Mouse (Mus musculus) MEL (cell line): ENCODE measurements at regions not wholly inside any gene's neighbourhood (a gene's known extent, or its start where the extent isn't known, plus 50 kb on each side); places are given as distances from the start of the nearest gene placed in this dataset.

Experiments
- DNase-seq: peaks from one replicate; pipeline ENCODE4 v3.0.0; 2011; ENCODE audit warnings: low read depth, low spot score
- H3K27ac ChIP-seq: 2 replicates; pipeline ENCODE4 v1.5.1; 2012; ENCODE audit warnings: low read depth, mild to moderate bottlenecking, control low read depth, low read length, moderate library complexity; ENCODE audit not compliant: control insufficient read depth
- H3K27me3 ChIP-seq, 2 experiments: fragments of 150-350 bp in 1 of 2; sonication (generic) in 1 of 2; 2 replicates each; pipeline ENCODE4 v1.6.1; 2012; ENCODE audit warnings: low read length in 2 of 2, mild to moderate bottlenecking in 2 of 2, improper control_type of control experiment in 1 of 2, moderate library complexity in 1 of 2; ENCODE audit not compliant: insufficient read depth in 2 of 2, control insufficient read depth in 1 of 2
- H3K36me3 ChIP-seq, 2 experiments: 2 replicates each; pipeline ENCODE4 v1.6.1; 2012 to 2014; ENCODE audit warnings: low read length in 2 of 2, improper control_type of control experiment in 1 of 2, inconsistent platforms in 1 of 2, mild to moderate bottlenecking in 1 of 2; ENCODE audit not compliant: insufficient read depth in 2 of 2, control insufficient read depth in 1 of 2
- H3K4me1 ChIP-seq, 2 experiments: fragments of 150-350 bp in 1 of 2; sonication (generic) in 1 of 2; 2 replicates each; pipeline ENCODE4 v1.6.1; 2012; ENCODE audit warnings: low read length in 2 of 2, improper control_type of control experiment in 1 of 2, mild to moderate bottlenecking in 1 of 2; ENCODE audit not compliant: insufficient read depth in 2 of 2, control insufficient read depth in 1 of 2
- H3K4me3 ChIP-seq, 2 experiments: fragments of 150-350 bp in 1 of 2; sonication (generic) in 1 of 2; 2 replicates each; pipeline ENCODE4 v1.5.1; 2012; ENCODE audit warnings: low read depth in 2 of 2, low read length in 2 of 2, mild to moderate bottlenecking in 2 of 2, moderate library complexity in 2 of 2, control low read depth in 1 of 2, improper control_type of control experiment in 1 of 2; ENCODE audit not compliant: control insufficient read depth in 1 of 2, insufficient read depth in 1 of 2
- H3K79me2 ChIP-seq: 2 replicates; pipeline ENCODE4 v1.6.1; 2012; ENCODE audit warnings: mild to moderate bottlenecking, low read length, moderate library complexity; ENCODE audit not compliant: control insufficient read depth, poor library complexity, insufficient read depth
- H3K9ac ChIP-seq: 2 replicates; pipeline ENCODE4 v1.6.1; 2012; ENCODE audit warnings: low read depth, mild to moderate bottlenecking, control low read depth, low read length, moderate library complexity; ENCODE audit not compliant: control insufficient read depth, poor library complexity, severe bottlenecking
- H3K9me3 ChIP-seq: fragments of 150-350 bp; sonication (generic); replicated peaks from 2 replicates; pipeline ENCODE4 v1.6.1; 2012; ENCODE audit warnings: mild to moderate bottlenecking, low read length, improper control_type of control experiment, moderate library complexity; ENCODE audit not compliant: insufficient read depth
- BHLHE40 ChIP-seq: IDR thresholded peaks from 2 replicates; pipeline ENCODE4 v1.6.1; 2012; ENCODE audit warnings: low read depth, mild to moderate bottlenecking, inconsistent platforms, low read length, improper control_type of control experiment, borderline replicate concordance
- CHD1 ChIP-seq: IDR thresholded peaks from 2 replicates; pipeline ENCODE4 v1.6.1; 2012; ENCODE audit warnings: low read depth, mild to moderate bottlenecking, inconsistent platforms, low read length, improper control_type of control experiment
- E2F4 ChIP-seq: IDR thresholded peaks from 2 replicates; pipeline ENCODE4 v1.6.1; 2011; ENCODE audit warnings: low read depth, low read length, improper control_type of control experiment, borderline replicate concordance
- ELF1 ChIP-seq: IDR thresholded peaks from 2 replicates; pipeline ENCODE4 v1.6.1; 2014; ENCODE audit warnings: low read depth, mild to moderate bottlenecking, inconsistent platforms, low read length, improper control_type of control experiment, moderate library complexity
- KAT2A ChIP-seq: conservative IDR thresholded peaks from 2 replicates; pipeline ENCODE4 v1.6.1; 2012; ENCODE audit warnings: low read depth, low read length, improper control_type of control experiment, inconsistent platforms
- MAFK ChIP-seq: IDR thresholded peaks from 2 replicates; pipeline ENCODE4 v1.6.1; 2011; ENCODE audit warnings: low read depth, mild to moderate bottlenecking, low read length, improper control_type of control experiment, borderline replicate concordance
- MAZ ChIP-seq: IDR thresholded peaks from 2 replicates; pipeline ENCODE4 v1.6.1; 2012; ENCODE audit warnings: low read depth, mild to moderate bottlenecking, inconsistent platforms, low read length, improper control_type of control experiment
- MEF2A ChIP-seq: IDR thresholded peaks from 2 replicates; pipeline ENCODE4 v1.6.1; 2014; ENCODE audit warnings: low read depth, mild to moderate bottlenecking, inconsistent platforms, low read length, improper control_type of control experiment; ENCODE audit not compliant: poor library complexity, insufficient replicate concordance, severe bottlenecking; ENCODE audit errors: extremely low read depth
- MYB ChIP-seq: IDR thresholded peaks from 2 replicates; pipeline ENCODE4 v1.6.1; 2011; ENCODE audit warnings: mild to moderate bottlenecking, low read depth, low read length, improper control_type of control experiment
- NRF1 ChIP-seq: IDR thresholded peaks from 2 replicates; pipeline ENCODE4 v1.6.1; 2014; ENCODE audit warnings: low read depth, mild to moderate bottlenecking, inconsistent platforms, low read length, improper control_type of control experiment, moderate library complexity; ENCODE audit not compliant: poor library complexity, insufficient read depth, severe bottlenecking
- POLR2A ChIP-seq, 2 experiments: IDR thresholded peaks; 2 replicates each; pipeline ENCODE4 v1.6.1; 2011 to 2012; ENCODE audit warnings: low read length in 2 of 2, mild to moderate bottlenecking in 2 of 2, control low read depth in 1 of 2, improper control_type of control experiment in 1 of 2, low read depth in 1 of 2, moderate library complexity in 1 of 2; ENCODE audit not compliant: control insufficient read depth in 1 of 2, insufficient read depth in 1 of 2, poor library complexity in 1 of 2
- POLR2AphosphoS2 ChIP-seq: IDR thresholded peaks from 2 replicates; pipeline ENCODE4 v1.6.1; 2011; ENCODE audit warnings: low read length, improper control_type of control experiment
- RAD21 ChIP-seq: IDR thresholded peaks from 2 replicates; pipeline ENCODE4 v1.6.1; 2011; ENCODE audit warnings: mild to moderate bottlenecking, low read depth, low read length, improper control_type of control experiment
- RCOR1 ChIP-seq: IDR thresholded peaks from 2 replicates; pipeline ENCODE4 v1.6.1; 2012; ENCODE audit warnings: low read depth, mild to moderate bottlenecking, inconsistent platforms, low read length, improper control_type of control experiment
- SIN3A ChIP-seq: IDR thresholded peaks from 2 replicates; pipeline ENCODE4 v1.6.1; 2012; ENCODE audit warnings: low read length, improper control_type of control experiment, inconsistent platforms
- SMC3 ChIP-seq: IDR thresholded peaks from 2 replicates; pipeline ENCODE4 v1.6.1; 2011; ENCODE audit warnings: low read depth, low read length, improper control_type of control experiment
- TCF12 ChIP-seq: IDR thresholded peaks from 2 replicates; pipeline ENCODE4 v1.6.1; 2014; ENCODE audit warnings: low read depth, mild to moderate bottlenecking, inconsistent platforms, low read length, improper control_type of control experiment, moderate library complexity
- UBTF ChIP-seq: IDR thresholded peaks from 2 replicates; pipeline ENCODE4 v1.6.1; 2012; ENCODE audit warnings: low read depth, mild to moderate bottlenecking, inconsistent platforms, low read length, improper control_type of control experiment, moderate library complexity, borderline replicate concordance; ENCODE audit not compliant: insufficient read depth
- USF1 ChIP-seq: IDR thresholded peaks from 2 replicates; pipeline ENCODE4 v1.6.1; 2014; ENCODE audit warnings: low read depth, mild to moderate bottlenecking, inconsistent platforms, low read length, improper control_type of control experiment, moderate library complexity
- USF2 ChIP-seq, 2 experiments: IDR thresholded peaks; 2 replicates each; pipeline ENCODE4 v1.6.1; 2011 to 2012; ENCODE audit warnings: improper control_type of control experiment in 2 of 2, low read length in 2 of 2, borderline replicate concordance in 1 of 2, inconsistent platforms in 1 of 2, low read depth in 1 of 2, mild to moderate bottlenecking in 1 of 2; ENCODE audit not compliant: insufficient read depth in 1 of 2
- ZC3H11A ChIP-seq: IDR thresholded peaks from 2 replicates; pipeline ENCODE4 v1.6.1; 2012; ENCODE audit warnings: low read depth, mild to moderate bottlenecking, inconsistent platforms, low read length, improper control_type of control experiment
- ZKSCAN1 ChIP-seq: IDR thresholded peaks from 2 replicates; pipeline ENCODE4 v1.6.1; 2012; ENCODE audit warnings: low read depth, mild to moderate bottlenecking, inconsistent platforms, low read length, improper control_type of control experiment, moderate library complexity

DNA sequence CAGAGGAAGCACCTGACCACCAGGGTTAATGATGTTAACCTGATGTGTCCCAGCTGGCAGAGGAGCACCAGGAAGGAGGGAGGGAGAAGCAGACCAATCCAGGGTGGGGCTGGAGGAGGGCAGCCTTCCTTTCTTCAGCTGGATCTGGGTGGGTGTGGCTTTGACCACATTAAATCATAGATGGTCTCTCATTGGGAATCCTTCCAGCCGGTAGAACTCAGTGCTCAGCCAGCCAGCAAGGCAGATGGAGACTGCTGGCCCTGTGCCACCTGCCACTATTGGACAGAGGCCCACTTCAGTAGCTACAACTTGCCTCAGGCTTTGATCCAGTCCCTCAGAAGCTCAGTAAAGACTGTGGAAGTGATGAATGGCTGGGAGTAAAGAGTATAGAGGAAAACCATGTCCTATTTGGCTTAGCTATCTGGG lies 386.1 kb downstream of the Cmpk2 start:
- no peak overlapping the region for H3K27ac ChIP-seq
- no peaks in the 10 kb centered on the region for H3K79me2 ChIP-seq
- H3K9me3 ChIP-seq, result no peaks in the 10 kb centered on the region
- H3K9ac ChIP-seq, result no peak overlapping the region
- TF ChIP-seq SMC3, result no peak
- TF ChIP-seq MAFK, result no peak
- TF ChIP-seq ZC3H11A, result no peak
- TF ChIP-seq POLR2A (IDR thresholded peaks at IDR 0.05; ENCODE audit: control insufficient read depth in 1 of 2, insufficient read depth in 1 of 2, low read depth in 1 of 2, low read length in 2 of 2, poor library complexity in 1 of 2), result no peak
- no peak for TF ChIP-seq ZKSCAN1
- TF ChIP-seq MYB, result no peak
- no peak for TF ChIP-seq BHLHE40
- no peak for TF ChIP-seq CHD1
- no peak for TF ChIP-seq E2F4
- DNase-seq, result no peak
- no peak overlapping the region for H3K4me3 ChIP-seq
- H3K27me3 ChIP-seq, result no peaks in the 10 kb centered on the region
- H3K4me1 ChIP-seq, result no peaks in the 10 kb centered on the region
- H3K36me3 ChIP-seq, result no peaks in the 10 kb centered on the region

DNA sequence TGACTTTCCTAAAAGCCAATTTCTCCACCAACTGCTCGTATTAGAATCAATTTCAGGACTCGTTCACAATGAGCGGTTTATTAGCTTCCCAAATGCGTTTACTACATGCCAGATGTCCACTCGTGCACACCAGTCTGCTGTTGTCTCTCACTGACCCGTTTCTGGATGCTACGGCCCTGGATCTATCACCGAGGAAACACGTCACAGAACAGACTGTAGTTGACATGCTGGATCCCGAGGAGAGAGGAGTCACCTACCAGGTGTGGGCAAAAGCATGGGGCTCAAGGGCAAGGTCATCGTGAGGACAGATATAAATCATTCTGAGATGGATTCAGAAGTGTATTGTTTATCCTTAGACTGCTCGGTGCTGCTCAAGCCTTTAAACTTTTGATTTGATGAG lies 375.9 kb downstream of the Cmpk2 start:
- no peak for DNase-seq
- no peaks in the 10 kb centered on the region for H3K79me2 ChIP-seq
- no peaks in the 10 kb centered on the region for H3K27me3 ChIP-seq
- no peaks in the 10 kb centered on the region for H3K36me3 ChIP-seq
- no peak overlapping the region for H3K9ac ChIP-seq
- H3K4me3 ChIP-seq, result no peak overlapping the region
- H3K27ac ChIP-seq, result no peak overlapping the region
- TF ChIP-seq POLR2AphosphoS2 (no peak), SMC3 (no peak)
- no peaks in the 10 kb centered on the region for H3K4me1 ChIP-seq
- H3K9me3 ChIP-seq, result no peaks in the 10 kb centered on the region

DNA sequence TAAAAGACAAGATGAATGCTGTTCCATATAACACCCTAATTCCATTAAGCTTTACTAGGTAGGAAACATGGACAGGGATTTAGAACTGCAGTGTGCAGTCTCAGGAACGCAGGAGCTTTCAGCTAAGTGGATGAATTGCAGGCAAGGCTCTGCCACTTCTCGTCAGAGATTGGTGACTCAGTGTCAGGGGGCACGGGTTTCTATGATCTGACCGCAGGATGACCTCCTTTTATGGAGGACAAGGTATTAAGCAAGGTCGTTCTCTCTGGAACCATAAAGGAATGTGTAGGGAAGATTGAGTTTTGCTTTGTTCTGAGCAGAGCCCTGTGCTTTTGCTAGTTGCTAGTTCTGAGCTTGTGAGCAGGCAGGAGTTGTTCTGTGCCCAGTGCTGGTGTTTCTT lies 373.7 kb downstream of the Cmpk2 start:
- H3K36me3 ChIP-seq, result no peaks in the 10 kb centered on the region
- no peak overlapping the region for H3K4me3 ChIP-seq
- no peaks in the 10 kb centered on the region for H3K79me2 ChIP-seq
- H3K9me3 ChIP-seq, result no peaks in the 10 kb centered on the region
- DNase-seq, result no peak
- H3K4me1 ChIP-seq, result no peaks in the 10 kb centered on the region
- no peak overlapping the region for H3K27ac ChIP-seq
- no peak for TF ChIP-seq MEF2A
- TF ChIP-seq NRF1, result no peak
- TF ChIP-seq ZKSCAN1, result no peak
- no peak for TF ChIP-seq TCF12
- TF ChIP-seq SMC3, result no peak
- TF ChIP-seq POLR2AphosphoS2, result no peak
- no peak for TF ChIP-seq CHD1
- TF ChIP-seq KAT2A, result no peak
- no peak for TF ChIP-seq USF1
- no peak for TF ChIP-seq MAFK
- TF ChIP-seq RAD21, result no peak
- TF ChIP-seq SIN3A, result no peak
- TF ChIP-seq UBTF, result no peak
- no peak for TF ChIP-seq ELF1
- no peak for TF ChIP-seq BHLHE40
- TF ChIP-seq USF2 (IDR thresholded peaks at IDR 0.05; ENCODE audit: borderline replicate concordance in 1 of 2, insufficient read depth in 1 of 2, low read depth in 1 of 2, low read length in 2 of 2), result no peak
- TF ChIP-seq E2F4, result no peak
- TF ChIP-seq MAZ, result no peak
- TF ChIP-seq RCOR1, result no peak
- no peaks in the 10 kb centered on the region for H3K27me3 ChIP-seq
- no peak overlapping the region for H3K9ac ChIP-seq
